Mouse (Mus musculus) neural tube, embryonic 13.5 days (tissue): ENCODE data around the gene Galnt15. TPM values are rescaled to one million over a fixed set of nuclear protein-coding genes. Genes with fewer than 3 reads are reported as not detected.

Experiments
- ATAC-seq: fragments of 200-750 bp; cut with Nextera tagmentation; 2 replicates; pipeline ENCODE4 v1.8.0; 2017; ENCODE audit warnings: low read depth, mild to moderate bottlenecking, moderate TSS enrichment, moderate library complexity
- H3K27ac ChIP-seq: fragments of 300-500 bp; sonication (generic); replicated peaks from 2 replicates; pipeline ENCODE4 v1.5.1; 2015; ENCODE audit warnings: moderate library complexity, mild to moderate bottlenecking, inconsistent platforms
- H3K27me3 ChIP-seq: fragments of 300-500 bp; sonication (generic); 2 replicates; pipeline ENCODE4 v1.6.1; 2015; ENCODE audit warnings: mild to moderate bottlenecking, inconsistent platforms
- H3K36me3 ChIP-seq: fragments of 300-500 bp; sonication (generic); 2 replicates; pipeline ENCODE4 v1.6.1; 2015; ENCODE audit warnings: mild to moderate bottlenecking, inconsistent platforms
- H3K4me1 ChIP-seq: fragments of 300-500 bp; sonication (generic); replicated peaks from 2 replicates; pipeline ENCODE4 v1.6.1; 2015; ENCODE audit warnings: inconsistent platforms
- H3K4me2 ChIP-seq: fragments of 300-500 bp; sonication (generic); 2 replicates; pipeline ENCODE4 v1.6.1; 2015; ENCODE audit warnings: inconsistent platforms, mild to moderate bottlenecking, moderate library complexity
- H3K4me3 ChIP-seq: fragments of 300-500 bp; sonication (generic); 2 replicates; pipeline ENCODE4 v1.5.1; 2015; ENCODE audit warnings: mild to moderate bottlenecking, inconsistent platforms
- H3K9ac ChIP-seq: fragments of 300-500 bp; sonication (generic); 2 replicates; pipeline ENCODE4 v1.6.1; 2015; ENCODE audit warnings: moderate library complexity, mild to moderate bottlenecking, inconsistent platforms
- H3K9me3 ChIP-seq: fragments of 300-500 bp; sonication (generic); 2 replicates; pipeline ENCODE4 v1.6.1; 2016; ENCODE audit warnings: inconsistent platforms
- WGBS: fragments of 180-500 bp; shearing (Covaris S2); methylation state at CpG from one replicate; pipeline ENCODE4 v1.1.7; 2015; 5-methylcytosine and 5-hydroxymethylcytosine counted together
- polyA plus RNA-seq: library from polyadenylated mRNA; unstranded; fragments of >200 nt; fragmentation: Nextera tagmentation; extraction: Ambion mirVana; gene quantifications from 2 replicates; pipeline ENCODE4 v1.2.1, GENCODE M21; 2015

The Galnt15 gene
- polyA plus RNA-seq, 1 experiment from 2014 or later = 0.15 TPM

GRCm38 (mm10) chr14:32016466-32016865, 12.3 kb upstream of the Galnt15 start:
- H3K27ac ChIP-seq = peak overlapping the region; percentile 91

DNA sequence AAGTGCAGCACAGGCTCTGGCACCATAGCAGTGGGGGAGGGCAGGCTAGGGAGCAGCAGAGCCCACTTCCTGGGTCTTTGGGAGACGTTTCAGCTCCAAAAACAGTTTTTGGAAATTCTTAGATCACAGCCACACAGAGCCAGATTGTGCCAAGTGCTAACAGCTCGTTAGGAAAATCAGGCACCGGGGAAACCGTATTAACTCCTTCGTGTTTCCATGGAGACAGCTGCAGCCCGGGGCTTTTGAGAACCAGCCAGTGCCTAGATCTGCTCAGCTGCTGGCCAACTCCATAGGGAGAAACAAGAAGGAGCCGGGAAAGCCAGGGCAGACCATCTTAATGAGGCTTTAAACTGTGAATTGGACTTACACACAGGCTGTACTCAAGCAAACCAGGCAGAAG, 11.9 kb upstream of the Galnt15 start:
- H3K4me3 ChIP-seq = no peak overlapping the region
- no peaks in the 10 kb centered on the region for H3K36me3 ChIP-seq
- WGBS = 3% methylated on average over 7 of the region's 7 CpGs
- peak; percentile 94 for ATAC-seq
- H3K27me3 ChIP-seq = no peaks in the 10 kb centered on the region
- peaks cover 16% of the 10 kb centered on the region for H3K4me1 ChIP-seq
- H3K4me2 ChIP-seq = peak overlapping the region; percentile 35
- H3K9ac ChIP-seq = no peak overlapping the region
- H3K27ac ChIP-seq = peak overlapping the region; percentile 91
- no peaks in the 10 kb centered on the region for H3K9me3 ChIP-seq

More at GRCm38 (mm10) chr14:32016466-32016865, 12.3 kb upstream of the Galnt15 start:
- no peaks in the 10 kb centered on the region for H3K27me3 ChIP-seq
- H3K4me2 ChIP-seq = peak overlapping the region; percentile 35
- H3K4me1 ChIP-seq = peaks cover 16% of the 10 kb centered on the region
- 83% methylated on average over 3 of the region's 3 CpGs for WGBS
- H3K9ac ChIP-seq = no peak overlapping the region
- no peaks in the 10 kb centered on the region for H3K36me3 ChIP-seq
- no peaks in the 10 kb centered on the region for H3K9me3 ChIP-seq
- ATAC-seq = peak; percentile 30; the same call in 1 of the 2 replicates
- no peak overlapping the region for H3K4me3 ChIP-seq

- Histone ChIP-seq H3K4me1 (peaks cover 18% of the 10 kb centered on the region), H3K27ac (peak overlapping the region; percentile 91), H3K27me3 (no peaks in the 10 kb centered on the region), H3K4me3 (no peak overlapping the region), H3K9ac (no peak overlapping the region), H3K9me3 (no peaks in the 10 kb centered on the region), H3K36me3 (no peaks in the 10 kb centered on the region), H3K4me2 (peak overlapping the region; percentile 35)
- peak; percentile 71 for ATAC-seq
- WGBS = 41% methylated on average over 2 of the region's 2 CpGs
Measured at GRCm38 (mm10) chr14:32017448-32017847, 11.3 kb upstream of the Galnt15 start.

- Histone ChIP-seq H3K4me1 (peaks cover 22% of the 10 kb centered on the region), H3K9ac (no peak overlapping the region), H3K27me3 (no peaks in the 10 kb centered on the region), H3K27ac (no peak overlapping the region), H3K4me2 (no peak overlapping the region), H3K9me3 (no peaks in the 10 kb centered on the region), H3K36me3 (no peaks in the 10 kb centered on the region), H3K4me3 (no peak overlapping the region)
- 88% methylated on average over 8 of the region's 8 CpGs for WGBS
- ATAC-seq = no peak
Measured at GRCm38 (mm10) chr14:32019091-32019490, 9.7 kb upstream of the Galnt15 start.

DNA sequence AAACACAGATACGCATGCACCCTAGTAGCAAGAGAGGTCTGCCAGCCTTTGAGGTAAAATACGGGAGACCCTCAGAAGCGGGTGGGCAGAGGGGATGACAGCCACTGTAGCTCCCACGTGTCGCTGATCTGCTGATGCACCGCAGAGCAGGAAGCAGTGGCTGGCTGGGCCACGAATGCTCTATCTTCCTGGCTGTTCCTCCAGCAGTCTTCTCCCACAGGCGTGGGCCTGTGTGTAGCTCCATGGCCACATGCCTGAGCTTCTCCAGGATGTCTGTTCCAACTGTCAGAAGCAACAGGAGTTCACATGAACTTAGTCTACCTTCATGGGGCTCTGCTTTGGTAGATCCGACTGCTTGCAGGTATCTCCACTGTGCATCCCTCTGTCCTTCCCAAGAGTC, 6.8 kb upstream of the Galnt15 start:
- Histone ChIP-seq H3K4me3 (no peak overlapping the region), H3K27ac (no peak overlapping the region), H3K27me3 (no peaks in the 10 kb centered on the region), H3K36me3 (no peaks in the 10 kb centered on the region), H3K9ac (no peak overlapping the region), H3K9me3 (no peaks in the 10 kb centered on the region), H3K4me1 (peaks cover 13% of the 10 kb centered on the region), H3K4me2 (no peak overlapping the region)
- 56% methylated on average over 9 of the region's 9 CpGs for WGBS
- ATAC-seq = no peak

GRCm38 (mm10) chr14:32022450-32022849, 6.3 kb upstream of the Galnt15 start:
- H3K27ac ChIP-seq = no peak overlapping the region
- H3K9me3 ChIP-seq = no peaks in the 10 kb centered on the region
- no peaks in the 10 kb centered on the region for H3K27me3 ChIP-seq
- no peak overlapping the region for H3K4me3 ChIP-seq
- H3K9ac ChIP-seq = no peak overlapping the region
- no peak overlapping the region for H3K4me2 ChIP-seq
- peaks cover 13% of the 10 kb centered on the region for H3K4me1 ChIP-seq
- H3K36me3 ChIP-seq = no peaks in the 10 kb centered on the region
- ATAC-seq = no peak

GRCm38 (mm10) chr14:32023891-32024290, 4.9 kb upstream of the Galnt15 start:
- ATAC-seq = no peak
- WGBS = 89% methylated on average over 4 of the region's 4 CpGs
- no peak overlapping the region for H3K4me2 ChIP-seq
- no peaks in the 10 kb centered on the region for H3K27me3 ChIP-seq
- no peak overlapping the region for H3K4me3 ChIP-seq
- no peak overlapping the region for H3K9ac ChIP-seq
- H3K27ac ChIP-seq = no peak overlapping the region
- H3K9me3 ChIP-seq = no peaks in the 10 kb centered on the region
- peaks cover 22% of the 10 kb centered on the region for H3K4me1 ChIP-seq
- H3K36me3 ChIP-seq = no peaks in the 10 kb centered on the region

DNA sequence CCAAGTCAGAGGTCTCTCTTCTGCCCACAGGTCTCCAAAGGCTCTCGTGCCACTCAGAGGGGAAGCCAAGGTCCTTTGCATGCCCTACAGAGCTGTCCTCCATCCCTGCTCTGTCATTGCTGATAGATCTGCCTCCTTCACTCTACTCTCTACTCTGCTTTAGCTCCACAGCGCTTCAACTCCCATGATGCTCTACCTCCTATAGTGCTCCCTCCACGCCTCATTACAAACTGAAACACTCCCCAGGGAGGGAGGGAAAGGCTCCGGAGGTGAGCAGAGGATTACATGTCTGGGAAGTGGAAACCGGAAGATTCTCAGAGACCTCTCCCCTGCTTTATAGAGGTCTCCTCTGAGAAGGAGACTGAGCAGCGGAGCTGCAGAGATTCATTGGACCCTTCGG, 1.6 kb upstream of the Galnt15 start:
- 54% methylated on average over 7 of the region's 7 CpGs for WGBS
- Histone ChIP-seq H3K4me3 (no peak overlapping the region), H3K4me1 (peaks cover 25% of the 10 kb centered on the region), H3K27me3 (no peaks in the 10 kb centered on the region), H3K9me3 (no peaks in the 10 kb centered on the region), H3K9ac (no peak overlapping the region), H3K4me2 (no peak overlapping the region), H3K36me3 (no peaks in the 10 kb centered on the region), H3K27ac (no peak overlapping the region)
- peak; percentile 40; the same call in 1 of the 2 replicates for ATAC-seq

DNA sequence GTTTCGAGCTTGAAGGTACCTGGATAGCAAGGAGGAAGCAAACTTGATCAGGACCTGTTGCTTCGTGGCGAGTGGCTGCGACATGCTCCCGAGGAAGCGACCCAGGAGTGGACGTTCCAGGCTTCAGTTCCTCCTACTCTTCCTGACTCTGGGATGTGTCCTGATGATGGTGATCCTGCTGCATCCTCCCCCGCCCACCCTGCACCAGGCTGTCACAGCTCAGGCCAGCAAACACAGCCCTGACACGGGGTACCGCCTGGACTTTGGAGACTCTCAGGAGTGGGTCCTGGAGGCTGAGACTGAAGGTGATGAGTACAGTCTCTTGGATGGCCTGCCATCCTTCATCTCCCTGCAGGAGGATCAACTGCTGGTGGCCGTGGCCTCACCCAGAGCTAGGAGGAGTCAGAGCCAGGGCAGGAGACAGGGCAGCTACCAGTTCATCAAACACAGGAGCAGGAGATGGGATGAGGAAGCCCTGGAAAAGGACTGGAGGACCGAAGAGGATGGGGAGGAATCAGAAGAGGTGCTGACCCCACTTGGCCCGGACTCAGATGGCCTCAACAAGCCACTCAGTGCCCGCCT, 713 bp downstream of the Galnt15 start:
- Histone ChIP-seq H3K27me3 (no peaks in the 10 kb centered on the region), H3K4me2 (no peak overlapping the region), H3K4me1 (peaks cover 19% of the 10 kb centered on the region), H3K9ac (no peak overlapping the region), H3K36me3 (no peaks in the 10 kb centered on the region), H3K4me3 (no peak overlapping the region), H3K27ac (no peak overlapping the region), H3K9me3 (no peaks in the 10 kb centered on the region)
- WGBS = 76% methylated on average over 14 of the region's 14 CpGs
- no peak for ATAC-seq

GRCm38 (mm10) chr14:32030073-32030472, 1.3 kb downstream of the Galnt15 start:
- Histone ChIP-seq H3K9ac (no peak overlapping the region), H3K27me3 (no peaks in the 10 kb centered on the region), H3K4me1 (peaks cover 19% of the 10 kb centered on the region), H3K27ac (no peak overlapping the region), H3K36me3 (no peaks in the 10 kb centered on the region), H3K9me3 (no peaks in the 10 kb centered on the region), H3K4me2 (no peak overlapping the region), H3K4me3 (no peak overlapping the region)
- no peak for ATAC-seq
- WGBS = 72% methylated on average over 5 of the region's 5 CpGs

DNA sequence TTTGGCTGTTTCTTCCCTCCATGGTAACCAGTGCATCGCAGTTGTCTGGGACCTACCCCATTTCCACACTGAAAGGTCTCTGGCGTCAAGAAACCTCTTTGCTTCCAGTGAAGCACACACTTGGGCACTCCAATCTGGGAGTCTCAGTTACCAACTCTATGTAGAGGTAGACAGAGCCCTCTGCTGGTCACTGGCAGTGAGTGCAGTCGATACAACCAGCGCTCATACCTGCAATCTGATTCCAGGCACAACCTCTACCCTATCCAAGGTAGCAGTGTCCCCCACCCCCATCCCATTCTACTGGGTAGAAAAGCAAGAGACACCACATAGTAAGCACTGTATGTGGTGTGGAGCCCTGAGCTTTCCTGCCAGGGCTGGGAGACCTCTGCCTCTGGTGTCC, 3.7 kb downstream of the Galnt15 start:
- 5% methylated on average over 4 of the region's 4 CpGs for WGBS
- Histone ChIP-seq H3K9ac (no peak overlapping the region), H3K27me3 (no peaks in the 10 kb centered on the region)

GRCm38 (mm10) chr14:32036482-32036881, 7.7 kb downstream of the Galnt15 start:
- no peak overlapping the region for H3K9ac ChIP-seq
- no peaks in the 10 kb centered on the region for H3K36me3 ChIP-seq
- H3K27me3 ChIP-seq = no peaks in the 10 kb centered on the region
- ATAC-seq = no peak
- no peaks in the 10 kb centered on the region; the same call in 1 of the 2 replicates for H3K9me3 ChIP-seq
- H3K27ac ChIP-seq = no peak overlapping the region
- no peak overlapping the region for H3K4me2 ChIP-seq
- 74% methylated on average over 5 of the region's 5 CpGs for WGBS
- H3K4me1 ChIP-seq = no peaks in the 10 kb centered on the region
- H3K4me3 ChIP-seq = no peak overlapping the region

More for the DNA sequence above, 3.7 kb downstream of the Galnt15 start:
- H3K4me3 ChIP-seq = no peak overlapping the region
- ATAC-seq = no peak
- no peaks in the 10 kb centered on the region; the same call in 1 of the 2 replicates for H3K9me3 ChIP-seq
- no peak overlapping the region for H3K4me2 ChIP-seq
- peaks cover 14% of the 10 kb centered on the region for H3K4me1 ChIP-seq
- H3K27ac ChIP-seq = no peak overlapping the region
- no peaks in the 10 kb centered on the region for H3K36me3 ChIP-seq

GRCm38 (mm10) chr14:32037661-32038252, 9.0 kb downstream of the Galnt15 start:
- Histone ChIP-seq H3K4me1 (no peaks in the 10 kb centered on the region), H3K9me3 (no peaks in the 10 kb centered on the region; the same call in 1 of the 2 replicates), H3K4me3 (no peak overlapping the region), H3K27ac (no peak overlapping the region), H3K4me2 (no peak overlapping the region), H3K9ac (no peak overlapping the region), H3K36me3 (no peaks in the 10 kb centered on the region), H3K27me3 (no peaks in the 10 kb centered on the region)
- 82% methylated on average over 8 of the region's 8 CpGs for WGBS
- ATAC-seq = no peak
